Mouse (Mus musculus) forebrain, postnatal 0 days (tissue): ENCODE results near the gene Cacna1e. TPM values are rescaled to one million over a fixed set of nuclear protein-coding genes. Genes with fewer than 3 reads are reported as not detected.

ENCODE experiments used
- ATAC-seq: fragments of 200-750 bp; cut with Nextera tagmentation; 2 replicates; pipeline ENCODE4 v1.8.0; 2017; ENCODE audit warnings: mild to moderate bottlenecking, moderate library complexity
- DNase-seq: peaks from one replicate; pipeline ENCODE4 v3.0.0-alpha.2; 2015
- H3K27ac ChIP-seq: fragments of 300-500 bp; sonication (generic); 2 replicates; pipeline ENCODE4 v1.5.1; 2014; ENCODE audit warnings: low read depth, mild to moderate bottlenecking, antibody characterized with exemption, low read length, moderate library complexity, mixed read lengths
- H3K27me3 ChIP-seq: fragments of 300-500 bp; sonication (generic); 2 replicates; pipeline ENCODE4 v1.6.1; 2014; ENCODE audit warnings: mild to moderate bottlenecking, low read length, mixed read lengths; ENCODE audit not compliant: insufficient read depth
- H3K36me3 ChIP-seq: fragments of 300-500 bp; sonication (generic); 2 replicates; pipeline ENCODE4 v1.6.1; 2014; ENCODE audit warnings: mild to moderate bottlenecking, moderate library complexity; ENCODE audit not compliant: insufficient read depth
- H3K4me1 ChIP-seq: fragments of 300-500 bp; sonication (generic); 2 replicates; pipeline ENCODE4 v1.6.1; 2014; ENCODE audit warnings: antibody characterized with exemption; ENCODE audit not compliant: insufficient read depth
- H3K4me2 ChIP-seq: fragments of 300-500 bp; sonication (generic); 2 replicates; pipeline ENCODE4 v1.6.1; 2014; ENCODE audit warnings: low read depth, mild to moderate bottlenecking, moderate library complexity
- H3K4me3 ChIP-seq: fragments of 300-500 bp; sonication (generic); 2 replicates; pipeline ENCODE4 v1.5.1; 2014; ENCODE audit warnings: low read depth, low read length, mixed read lengths
- H3K9ac ChIP-seq: fragments of 300-500 bp; sonication (generic); 2 replicates; pipeline ENCODE4 v1.6.1; 2014; ENCODE audit warnings: mild to moderate bottlenecking
- H3K9me3 ChIP-seq: fragments of 300-500 bp; sonication (generic); 2 replicates; pipeline ENCODE4 v1.6.1; 2016; ENCODE audit warnings: low read length
- CTCF ChIP-seq: sonication (generic); IDR thresholded peaks from 2 replicates; pipeline ENCODE4 v1.5.1; 2016; ENCODE audit warnings: antibody characterized with exemption, control low read depth, low read depth
- WGBS: fragments of 180-500 bp; shearing (Covaris S2); extraction: QIAGEN DNeasy Blood & Tissue Kit; methylation state at CpG from one replicate; pipeline ENCODE4 v1.1.7; 2014; 5-methylcytosine and 5-hydroxymethylcytosine counted together
- polyA plus RNA-seq: library from polyadenylated mRNA; unstranded; fragments of >200 nt; fragmentation: Nextera tagmentation; extraction: Ambion mirVana; gene quantifications from 2 replicates; pipeline ENCODE4 v1.2.1, GENCODE M21; 2015
- total RNA-seq: library from RNA; depleted of rRNA; stranded (reverse); fragments of >200 nt; gene quantifications from 2 replicates; pipeline ENCODE4 v1.2.3, GENCODE M21; 2014

Cacna1e gene
- total and polyA plus RNA-seq, 2 experiments from 2014 or later = 7.2 to 74.0 TPM

DNA sequence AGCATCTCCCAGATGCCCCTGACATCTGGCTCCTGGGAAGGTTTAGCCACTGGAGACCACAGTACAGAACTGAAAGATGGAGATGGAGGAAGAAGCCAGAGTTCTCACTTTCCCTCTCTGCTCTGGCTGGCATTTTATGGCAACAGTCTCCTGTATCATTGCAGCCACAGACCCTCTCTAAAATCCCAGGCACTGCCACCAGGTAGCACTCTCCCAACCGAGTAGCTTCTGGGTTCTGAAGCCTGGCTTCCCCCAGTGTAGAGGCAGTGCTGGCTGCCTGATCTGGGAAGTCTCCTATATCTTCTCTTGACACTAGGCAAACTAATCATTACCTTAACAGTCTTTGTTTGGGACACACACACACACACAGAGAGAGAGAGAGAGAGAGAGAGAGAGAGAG lies 65.6 kb downstream of the Cacna1e start:
- Histone ChIP-seq H3K4me1 (peaks cover 7% of the 10 kb centered on the region; the same call in 1 of the 2 replicates), H3K36me3 (no peaks in the 10 kb centered on the region), H3K4me3 (no peak overlapping the region), H3K4me2 (no peak overlapping the region), H3K9me3 (no peaks in the 10 kb centered on the region), H3K9ac (no peak overlapping the region), H3K27me3 (no peaks in the 10 kb centered on the region), H3K27ac (no peak overlapping the region)
- TF ChIP-seq CTCF = no peak
- no peak for DNase-seq
- 54% methylated on average over 1 of the region's 1 CpGs for WGBS
- no peak for ATAC-seq

- TF ChIP-seq CTCF = no peak
- Histone ChIP-seq H3K4me1 (peaks cover 7% of the 10 kb centered on the region; the same call in 1 of the 2 replicates), H3K4me2 (no peak overlapping the region), H3K9ac (no peak overlapping the region), H3K27me3 (no peaks in the 10 kb centered on the region), H3K4me3 (no peak overlapping the region), H3K27ac (peak overlapping the region; percentile 35; the same call in 1 of the 2 replicates), H3K9me3 (no peaks in the 10 kb centered on the region), H3K36me3 (no peaks in the 10 kb centered on the region)
- ATAC-seq (peak; percentile 88), DNase-seq (peak; percentile 43)
- 24% methylated on average over 6 of the region's 6 CpGs for WGBS
Measured at GRCm38 (mm10) chr1:154816836-154817235, 67.5 kb downstream of the Cacna1e start.

DNA sequence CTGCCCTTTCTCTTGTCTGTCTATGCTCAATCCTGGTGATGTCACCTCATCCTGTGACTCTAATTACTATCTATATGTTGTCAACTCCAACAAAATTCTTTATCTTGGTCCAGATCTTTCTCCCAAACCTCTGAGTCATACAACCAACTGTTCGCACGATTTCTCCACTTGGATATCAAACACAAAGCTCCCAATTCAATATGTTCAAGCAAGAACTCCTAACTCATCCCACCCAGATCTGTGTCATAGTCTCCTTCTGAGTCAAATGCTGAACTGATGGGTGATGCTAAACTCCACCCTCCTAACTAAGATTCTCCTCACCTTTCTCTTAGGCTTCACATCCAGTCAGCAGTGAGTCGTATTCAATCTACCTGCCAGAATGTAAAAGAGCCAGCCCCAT lies 68.0 kb downstream of the Cacna1e start:
- WGBS = 78% methylated on average over 3 of the region's 3 CpGs

DNA sequence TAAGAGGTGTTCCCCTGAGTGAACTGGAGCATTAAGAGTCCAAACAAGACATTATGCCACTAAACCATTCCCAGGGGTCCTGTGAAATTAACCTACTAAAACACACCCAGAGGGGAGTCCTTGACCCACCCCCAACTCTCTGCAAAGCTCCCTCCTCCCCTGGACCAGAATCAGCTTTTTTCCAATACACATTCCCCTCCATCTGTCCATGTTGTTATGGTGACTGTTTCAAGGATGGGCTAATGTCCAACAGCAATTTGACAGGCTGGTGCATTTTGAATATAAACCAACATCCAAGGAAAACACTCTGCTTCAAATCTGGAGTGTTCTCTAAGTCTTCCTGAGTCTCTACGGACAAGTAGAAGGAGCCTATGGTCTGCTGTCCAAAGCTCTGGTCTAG lies 78.6 kb downstream of the Cacna1e start:
- 55% methylated on average over 1 of the region's 1 CpGs for WGBS
- H3K27me3 ChIP-seq = no peaks in the 10 kb centered on the region
- TF ChIP-seq CTCF = no peak
- H3K9me3 ChIP-seq = no peaks in the 10 kb centered on the region
- no peaks in the 10 kb centered on the region for H3K36me3 ChIP-seq
- peak overlapping the region; percentile 52 for H3K27ac ChIP-seq
- no peak overlapping the region for H3K9ac ChIP-seq
- ATAC-seq (peak; percentile 62), DNase-seq (peak; percentile 73)
- peaks cover 18% of the 10 kb centered on the region for H3K4me1 ChIP-seq
- no peak overlapping the region for H3K4me2 ChIP-seq
- H3K4me3 ChIP-seq = no peak overlapping the region

More for the DNA sequence above, 68.0 kb downstream of the Cacna1e start:
- no peaks in the 10 kb centered on the region for H3K9me3 ChIP-seq
- ATAC-seq (no peak), DNase-seq (no peak)
- no peak for TF ChIP-seq CTCF
- no peak overlapping the region for H3K9ac ChIP-seq
- peaks cover 7% of the 10 kb centered on the region; the same call in 1 of the 2 replicates for H3K4me1 ChIP-seq
- H3K36me3 ChIP-seq = no peaks in the 10 kb centered on the region
- no peaks in the 10 kb centered on the region for H3K27me3 ChIP-seq
- no peak overlapping the region for H3K27ac ChIP-seq
- no peak overlapping the region for H3K4me2 ChIP-seq
- H3K4me3 ChIP-seq = no peak overlapping the region

DNA sequence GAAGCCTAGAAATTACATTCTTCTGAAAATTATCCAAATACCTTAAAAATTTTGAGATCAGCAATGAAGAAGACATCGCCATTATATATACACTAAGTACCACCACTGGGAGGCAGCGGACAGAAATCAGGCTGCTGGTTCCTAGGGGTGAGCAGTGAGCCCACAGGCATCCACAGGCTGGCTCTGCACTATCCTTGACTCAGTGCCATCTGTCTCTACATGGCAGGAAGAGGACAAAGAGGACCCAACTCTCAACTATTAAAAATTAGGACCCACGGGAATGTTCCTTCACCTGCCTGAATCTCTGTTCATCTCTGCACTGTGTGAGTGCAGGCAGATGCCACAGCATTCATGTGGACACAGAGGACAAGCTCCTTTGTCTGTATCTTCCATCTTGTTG lies 79.3 kb downstream of the Cacna1e start:
- Histone ChIP-seq H3K9ac (no peak overlapping the region), H3K36me3 (no peaks in the 10 kb centered on the region), H3K27me3 (no peaks in the 10 kb centered on the region), H3K4me3 (no peak overlapping the region), H3K9me3 (no peaks in the 10 kb centered on the region), H3K4me2 (no peak overlapping the region), H3K4me1 (peaks cover 18% of the 10 kb centered on the region), H3K27ac (peak overlapping the region; percentile 50)
- ATAC-seq (no peak), DNase-seq (no peak)
- WGBS = 87% methylated on average over 3 of the region's 3 CpGs
- no peak for TF ChIP-seq CTCF

DNA sequence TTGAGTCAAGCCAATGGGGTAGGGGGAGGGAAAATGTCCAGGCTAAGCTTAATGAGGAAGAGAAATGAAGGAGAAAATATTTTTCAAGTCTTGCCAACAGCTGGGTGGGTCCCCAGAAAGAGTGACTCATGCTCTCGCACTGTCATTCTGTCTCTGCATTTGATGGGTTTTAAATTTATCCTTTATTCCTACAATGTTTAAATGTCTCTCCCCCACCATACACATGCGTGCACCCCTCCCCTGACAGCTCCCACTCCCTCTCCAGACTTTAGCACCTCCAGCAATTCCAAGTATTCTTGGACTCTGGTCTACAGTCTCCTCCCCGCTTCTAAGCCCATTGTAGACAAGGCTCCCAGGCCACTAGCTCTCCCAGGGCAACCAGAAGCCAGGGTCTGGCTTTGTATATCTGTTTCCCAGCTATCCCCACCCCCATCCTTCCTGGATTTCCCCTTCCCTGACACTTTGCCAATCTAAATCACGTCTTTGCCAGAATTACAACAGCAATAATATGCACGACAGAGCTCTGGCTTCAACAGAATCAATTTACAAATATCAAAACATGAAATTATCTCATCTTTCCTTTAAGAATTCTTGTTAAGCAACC lies 81.9 kb downstream of the Cacna1e start:
- Histone ChIP-seq H3K4me2 (no peak overlapping the region), H3K36me3 (no peaks in the 10 kb centered on the region), H3K9ac (no peak overlapping the region), H3K27me3 (no peaks in the 10 kb centered on the region), H3K27ac (peak overlapping the region; percentile 70), H3K4me3 (no peak overlapping the region), H3K9me3 (no peaks in the 10 kb centered on the region), H3K4me1 (peaks cover 18% of the 10 kb centered on the region)
- 30% methylated on average over 5 of the region's 5 CpGs for WGBS
- TF ChIP-seq CTCF = no peak
- DNase-seq = peak; percentile 76
- ATAC-seq = peak; percentile 61

DNA sequence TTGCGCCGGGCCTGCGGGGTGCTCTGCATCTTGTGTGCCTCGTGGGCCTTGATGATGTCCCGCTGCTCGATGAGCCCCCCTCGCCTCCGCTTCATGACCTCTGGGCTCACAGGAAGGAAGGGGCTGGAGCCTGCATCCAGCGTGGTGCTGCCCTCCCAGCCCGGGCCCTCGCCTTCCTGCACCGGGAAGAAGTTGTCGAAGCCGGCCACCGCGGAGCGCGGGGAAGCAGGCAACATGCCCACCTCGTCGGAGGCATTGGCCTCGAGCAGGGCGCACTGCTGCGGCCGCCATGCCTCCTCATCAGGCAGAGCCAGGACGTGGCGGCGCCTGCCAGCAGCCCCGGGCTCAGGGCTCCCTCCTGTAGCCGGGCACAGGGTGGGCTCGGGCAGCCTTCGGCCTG lies 85.0 kb downstream of the Cacna1e start:
- H3K27ac ChIP-seq = no peak overlapping the region
- TF ChIP-seq CTCF = no peak
- H3K4me3 ChIP-seq = no peak overlapping the region
- DNase-seq (no peak), ATAC-seq (no peak)
- H3K9me3 ChIP-seq = no peaks in the 10 kb centered on the region
- no peak overlapping the region for H3K4me2 ChIP-seq
- no peak overlapping the region for H3K9ac ChIP-seq
- H3K4me1 ChIP-seq = peaks cover 11% of the 10 kb centered on the region
- 82% methylated on average over 31 of the region's 31 CpGs for WGBS
- no peaks in the 10 kb centered on the region for H3K36me3 ChIP-seq
- no peaks in the 10 kb centered on the region for H3K27me3 ChIP-seq
